Mouse (Mus musculus): Measurements from ENCODE around the gene Kctd19.

The Kctd19 gene

DNA sequence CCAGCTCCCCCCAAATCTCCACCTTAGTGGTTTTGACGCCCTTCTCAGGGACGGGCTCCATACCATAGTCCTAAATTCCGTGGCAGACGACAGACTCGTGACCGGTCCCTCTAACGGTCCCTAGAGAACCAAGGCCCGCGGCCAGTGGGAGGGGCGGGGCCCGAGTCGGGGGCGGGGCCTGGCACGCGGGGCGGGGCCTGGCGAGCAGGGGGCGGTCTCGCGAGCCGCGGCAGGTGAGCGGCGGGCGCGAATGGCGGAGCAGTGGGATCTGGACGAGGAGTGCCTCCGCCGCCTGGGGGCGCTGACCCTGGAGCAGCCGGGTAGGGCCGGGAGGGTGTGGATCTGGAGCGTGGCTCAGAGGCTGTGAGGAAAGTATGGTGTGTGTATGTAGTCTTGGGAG, at the start of gene Kctd19, which contains the start of gene Lrrc36:
Gene Kctd19, minus strand, starts transcription at position 112 of the 400 bp plus-strand sequence.
Gene Lrrc36, plus strand, starts transcription at position 181 of the 400 bp plus-strand sequence.
- peak; percentile 13 to 29 for DNase-seq (ENCODE audit: low spot score in 2 of 2)

GRCm38 (mm10) chr8:105461085-105461803, 47.9 kb upstream of the Kctd19 start:
- no peak for DNase-seq (ENCODE audit: low spot score in 2 of 2)

- no peak for DNase-seq (ENCODE audit: low spot score in 2 of 2)
These were observed 41.9 kb upstream of the Kctd19 start for GRCm38 (mm10) chr8:105455218-105455617.

GRCm38 (mm10) chr8:105454088-105454487, 40.8 kb upstream of the Kctd19 start:
- DNase-seq (ENCODE audit: low spot score in 2 of 2): no peak

DNA sequence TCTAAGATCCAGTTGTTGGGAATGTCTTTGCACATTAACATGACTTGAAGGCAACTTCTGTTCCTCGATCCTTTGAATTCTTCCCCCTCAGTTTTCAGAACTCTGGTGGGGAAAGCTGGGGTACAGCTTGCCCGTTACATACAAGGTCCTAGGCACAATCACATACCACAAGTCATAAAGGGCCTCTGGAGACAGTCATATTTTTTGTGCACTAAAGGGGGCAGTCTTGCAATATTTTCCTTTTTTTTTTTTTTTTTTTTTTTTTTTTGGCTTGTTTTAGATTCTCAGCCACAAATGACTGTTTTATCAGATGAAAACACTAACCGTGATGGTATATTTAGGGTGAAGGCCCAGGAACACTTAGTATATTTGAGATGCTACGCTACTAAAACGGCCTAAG, 40.0 kb upstream of the Kctd19 start:
- no peak for DNase-seq (ENCODE audit: low spot score in 2 of 2)

DNA sequence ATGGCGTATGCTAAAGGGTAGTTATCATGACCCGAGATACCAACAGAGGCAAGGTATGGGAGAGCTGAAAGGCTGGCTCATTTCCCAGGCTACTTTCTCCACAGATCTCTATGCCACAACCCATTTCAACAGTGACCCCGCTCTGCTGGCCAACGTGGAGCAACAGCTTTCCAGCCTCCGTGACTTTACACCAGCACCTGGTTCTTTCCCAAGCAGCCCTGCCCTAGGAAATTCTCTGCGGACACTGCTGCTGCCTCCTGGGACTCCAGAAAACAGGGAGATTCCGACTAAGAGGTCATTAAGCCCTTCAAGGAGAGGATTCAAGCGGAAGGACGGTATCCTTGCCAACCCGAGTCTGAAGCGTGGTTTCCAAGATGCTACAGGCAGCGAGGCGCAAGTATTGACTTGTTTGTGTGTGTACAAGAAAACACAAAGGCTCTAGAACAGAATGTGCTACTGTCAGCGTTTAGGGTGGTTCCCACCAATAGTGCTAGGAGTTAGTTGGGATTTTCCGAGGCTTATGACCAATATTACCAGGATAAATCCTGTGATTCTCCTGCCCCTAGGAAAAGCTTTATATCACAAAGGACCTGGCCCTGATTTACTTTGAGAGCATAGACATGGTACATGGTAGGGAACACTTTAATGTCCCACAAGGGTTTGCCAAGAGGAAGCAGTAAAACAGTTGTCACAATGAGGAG, 38.8 kb upstream of the Kctd19 start:
- no peak for DNase-seq (ENCODE audit: low spot score in 2 of 2)

DNA sequence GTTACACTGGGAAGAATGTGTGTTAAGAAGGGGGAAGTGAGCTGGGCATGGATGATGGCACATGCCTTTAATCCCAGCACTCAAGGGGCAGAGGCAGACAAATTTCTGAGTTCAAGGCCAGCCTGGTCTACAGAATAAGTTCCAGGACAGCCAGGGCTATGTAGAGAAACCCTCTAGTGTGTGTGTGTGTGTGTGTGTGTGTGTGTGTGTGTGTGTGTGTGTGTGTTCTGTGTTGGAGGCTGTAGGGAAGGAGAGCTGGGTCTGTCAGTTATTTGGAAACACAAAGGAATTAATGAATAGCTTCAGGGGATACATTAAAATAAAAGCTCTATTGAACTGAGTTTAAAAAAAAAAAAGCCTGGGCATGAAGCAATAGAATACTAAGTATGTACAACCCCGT, 37.7 kb upstream of the Kctd19 start:
- DNase-seq (ENCODE audit: low spot score in 2 of 2): no peak

GRCm38 (mm10) chr8:105448596-105448995, 35.3 kb upstream of the Kctd19 start:
- DNase-seq (ENCODE audit: low spot score in 2 of 2): peak in 1 of 2 experiments; percentile 29

GRCm38 (mm10) chr8:105448188-105448587, 34.9 kb upstream of the Kctd19 start:
- no peak for DNase-seq (ENCODE audit: low spot score in 2 of 2)

GRCm38 (mm10) chr8:105446127-105446552, 32.8 kb upstream of the Kctd19 start:
- no peak for DNase-seq (ENCODE audit: low spot score in 2 of 2)

GRCm38 (mm10) chr8:105445296-105446126, 32.2 kb upstream of the Kctd19 start:
- DNase-seq (ENCODE audit: low spot score in 2 of 2): no peak

DNA sequence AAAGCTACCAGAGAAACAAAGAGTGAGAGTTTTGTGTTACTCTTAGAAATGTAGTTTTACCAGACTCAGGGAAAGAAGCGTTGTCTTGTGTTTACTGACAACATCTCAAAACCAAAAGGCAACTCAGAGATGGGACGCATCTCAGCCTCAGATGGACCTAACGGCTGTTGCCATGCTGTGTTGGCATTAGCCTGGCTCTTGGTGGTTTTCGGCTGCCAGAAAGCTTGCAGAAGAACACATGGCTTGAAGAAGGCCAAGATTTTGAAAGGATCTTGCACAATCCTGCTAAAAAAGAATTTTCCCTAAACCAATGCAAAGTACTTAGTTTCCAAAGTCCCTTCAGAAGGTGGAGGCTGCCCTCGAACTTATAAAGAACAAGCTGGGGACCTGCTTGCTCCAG, 29.4 kb upstream of the Kctd19 start:
- DNase-seq (ENCODE audit: low spot score in 2 of 2): no peak

DNA sequence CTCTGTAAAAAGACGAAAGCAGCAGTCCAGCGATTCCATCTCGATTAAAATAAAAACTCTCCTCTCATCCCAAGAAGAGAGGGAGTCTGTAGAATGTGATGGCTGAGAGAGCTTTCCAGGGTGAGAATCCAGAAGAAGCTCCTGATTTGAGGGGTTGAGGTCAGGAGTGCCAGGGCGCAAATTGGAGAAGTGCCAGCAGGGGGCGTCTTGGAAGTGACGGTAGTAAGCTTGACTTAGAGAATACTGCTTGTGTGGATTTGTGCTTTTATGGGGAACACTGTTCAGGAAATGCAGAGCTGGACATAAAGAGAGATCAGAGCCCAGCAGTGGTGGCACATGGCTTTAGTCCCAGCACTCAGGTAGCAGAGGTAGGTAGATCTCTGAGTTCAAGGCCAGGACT, 28.1 kb upstream of the Kctd19 start:
- DNase-seq (ENCODE audit: low spot score in 2 of 2): no peak

DNA sequence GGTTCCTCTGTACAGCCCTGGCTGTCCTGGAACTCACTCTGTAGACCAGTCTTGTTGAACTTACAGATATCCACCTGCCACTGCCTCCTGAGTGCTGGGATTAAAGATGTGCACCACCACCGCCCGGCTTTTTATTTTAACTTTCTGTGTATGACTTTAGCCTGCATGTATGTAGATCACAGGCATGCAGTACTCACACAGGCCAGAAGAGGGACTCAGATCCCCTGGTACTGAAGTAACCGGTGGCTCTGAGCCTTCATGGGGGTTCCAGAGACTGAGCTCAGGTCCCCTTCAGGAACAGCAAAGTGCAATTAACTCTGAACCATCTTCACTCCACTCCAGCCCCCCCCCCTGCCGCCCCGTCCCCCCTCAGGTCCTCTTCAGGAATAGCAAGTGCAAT, 25.6 kb upstream of the Kctd19 start:
- DNase-seq (ENCODE audit: low spot score in 2 of 2): no peak

GRCm38 (mm10) chr8:105437078-105437748, 23.9 kb upstream of the Kctd19 start:
- no peak for DNase-seq (ENCODE audit: low spot score in 2 of 2)

GRCm38 (mm10) chr8:105436218-105436617, 22.9 kb upstream of the Kctd19 start:
- DNase-seq (ENCODE audit: low spot score in 2 of 2): no peak

DNA sequence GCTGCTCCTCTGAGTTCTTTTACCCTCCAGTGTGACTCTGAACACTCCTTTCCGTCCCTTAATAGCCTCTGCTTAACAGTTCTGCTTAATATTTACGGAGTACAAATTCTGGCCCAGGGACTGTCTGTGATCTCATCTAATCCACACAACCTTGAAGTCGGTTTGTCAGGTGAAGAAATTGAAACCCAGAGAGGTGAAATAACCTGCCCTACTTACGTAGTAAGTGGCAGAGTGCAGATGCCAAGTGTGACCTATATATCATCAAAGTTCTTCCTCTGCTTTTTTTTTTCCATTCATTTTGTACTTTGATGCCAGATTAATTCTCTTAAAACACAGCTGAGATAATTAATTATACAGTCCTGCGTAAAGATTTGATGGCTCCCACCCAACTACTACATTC, 20.8 kb upstream of the Kctd19 start:
- DNase-seq (ENCODE audit: low spot score in 2 of 2): no peak

DNA sequence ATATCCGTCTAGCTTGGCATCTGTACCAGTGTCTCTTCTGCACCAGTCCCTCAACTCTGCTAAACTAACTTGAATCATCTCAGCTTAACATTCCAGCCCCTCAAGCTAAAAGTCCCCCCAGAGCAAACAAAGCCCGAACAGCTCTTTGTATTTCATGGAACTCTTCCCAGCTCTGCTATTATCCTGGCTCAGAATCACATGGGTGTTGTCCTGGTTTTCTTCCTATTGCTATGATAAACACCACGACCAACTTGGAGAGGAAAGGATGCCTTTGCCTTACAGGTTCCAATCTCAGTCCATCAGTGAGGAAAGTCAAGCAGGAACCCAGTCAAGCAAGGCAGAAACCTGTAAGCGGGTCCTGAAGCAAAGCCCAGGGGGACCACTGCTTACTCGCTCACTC, 20.2 kb upstream of the Kctd19 start:
- no peak for DNase-seq (ENCODE audit: low spot score in 2 of 2)

DNA sequence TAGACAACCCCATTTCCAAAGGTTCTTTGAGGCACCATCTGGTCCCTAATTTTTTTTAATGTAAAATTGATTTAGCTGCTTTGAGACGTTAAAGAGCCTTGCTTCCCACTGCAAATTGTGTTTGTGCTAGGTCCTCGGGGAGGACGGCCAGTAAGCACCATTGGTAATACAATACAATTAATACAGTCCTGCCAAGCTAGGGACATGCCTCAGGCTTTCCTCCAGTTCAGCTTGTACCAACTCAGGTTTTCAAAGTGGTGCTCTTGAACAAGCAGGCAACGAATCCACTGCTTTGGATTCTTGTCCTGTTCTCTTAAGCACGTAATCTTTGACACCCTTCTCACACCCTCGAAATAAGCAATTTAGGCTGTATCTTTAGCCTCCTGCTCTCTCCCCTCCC, 19.7 kb upstream of the Kctd19 start:
- DNase-seq (ENCODE audit: low spot score in 2 of 2): no peak

DNA sequence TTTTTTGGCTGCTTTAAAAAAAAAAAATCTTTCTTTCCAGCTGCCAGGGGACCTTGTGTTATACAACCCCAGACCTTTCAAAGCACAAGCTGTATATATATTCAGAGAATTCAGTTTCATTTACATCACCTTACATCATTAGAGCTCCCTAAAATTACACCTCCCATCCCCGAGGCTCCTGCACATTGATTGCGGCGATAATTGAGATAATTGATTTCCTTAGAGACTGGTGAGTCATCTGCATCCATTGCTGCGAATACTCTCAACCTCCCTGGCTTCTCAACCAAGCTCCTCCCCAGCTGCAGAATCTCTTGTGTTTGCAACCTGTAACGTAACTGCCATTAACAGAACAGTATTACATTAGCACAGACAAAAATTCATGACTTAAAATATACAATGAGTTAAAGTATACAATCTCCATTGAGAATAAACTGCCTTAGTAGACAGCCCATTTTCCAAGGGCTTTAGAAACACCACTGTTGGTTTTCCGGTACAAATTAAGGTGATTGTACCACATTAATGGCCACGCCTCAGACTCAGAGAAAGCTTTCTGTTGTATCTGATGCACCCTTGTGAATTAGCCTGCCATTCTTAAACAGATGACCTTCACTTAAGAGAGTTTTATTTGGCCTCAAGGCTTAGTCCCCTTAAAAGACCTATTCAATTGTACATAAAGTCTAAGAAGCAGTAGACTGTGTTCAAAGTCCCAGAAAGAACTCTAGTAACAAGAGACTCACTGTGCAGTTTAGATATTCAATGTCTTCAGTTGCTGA, 18.6 kb upstream of the Kctd19 start:
- DNase-seq (ENCODE audit: low spot score in 2 of 2): no peak

- no peak for DNase-seq (ENCODE audit: low spot score in 2 of 2)
These were observed 13.6 kb upstream of the Kctd19 start for GRCm38 (mm10) chr8:105426878-105427277.

Data from spleen, postnatal 36 days (tissue).